Mouse (Mus musculus) 3134 (cell line): Measurements from ENCODE around the gene Tenm2.

Experiments used
- DNase-seq: peaks from one replicate; pipeline ENCODE4 v3.0.0-alpha.2; 2011; ENCODE audit warnings: low spot score; ENCODE audit not compliant: insufficient read length; ENCODE audit errors: extremely low read depth

The Tenm2 gene

GRCm38 (mm10) chr11:36700951-36701350 is 534.8 kb downstream of the Tenm2 start:
- no peak for DNase-seq

- DNase-seq, result no peak
Measured at GRCm38 (mm10) chr11:36700131-36700530, 535.6 kb downstream of the Tenm2 start.

GRCm38 (mm10) chr11:36698268-36698667 is 537.5 kb downstream of the Tenm2 start:
- DNase-seq, result no peak

GRCm38 (mm10) chr11:36697816-36698215 is 537.9 kb downstream of the Tenm2 start:
- no peak for DNase-seq

GRCm38 (mm10) chr11:36697021-36697639 is 538.6 kb downstream of the Tenm2 start:
- no peak for DNase-seq

GRCm38 (mm10) chr11:36694810-36695209 is 541.0 kb downstream of the Tenm2 start:
- no peak for DNase-seq

- no peak for DNase-seq
Measured at GRCm38 (mm10) chr11:36692637-36693036, 543.1 kb downstream of the Tenm2 start.

- DNase-seq, result no peak
Measured at GRCm38 (mm10) chr11:36690826-36691225, 544.9 kb downstream of the Tenm2 start.

GRCm38 (mm10) chr11:36686253-36686652 is 549.5 kb downstream of the Tenm2 start:
- no peak for DNase-seq

- DNase-seq, result no peak
Measured at GRCm38 (mm10) chr11:36679361-36679760, 556.4 kb downstream of the Tenm2 start.

GRCm38 (mm10) chr11:36678542-36678941 is 557.2 kb downstream of the Tenm2 start:
- no peak for DNase-seq

- no peak for DNase-seq
Measured at GRCm38 (mm10) chr11:36678057-36678396, 557.7 kb downstream of the Tenm2 start.

GRCm38 (mm10) chr11:36677321-36678056 is 558.3 kb downstream of the Tenm2 start:
- DNase-seq, result no peak

- DNase-seq, result no peak
Measured at GRCm38 (mm10) chr11:36676446-36677284, 559.1 kb downstream of the Tenm2 start.

- no peak for DNase-seq
Measured at GRCm38 (mm10) chr11:36674902-36675422, 560.8 kb downstream of the Tenm2 start.

- DNase-seq, result no peak
Measured at GRCm38 (mm10) chr11:36674141-36674540, 561.6 kb downstream of the Tenm2 start.

- no peak for DNase-seq
Measured at GRCm38 (mm10) chr11:36671196-36671595, 564.6 kb downstream of the Tenm2 start.

GRCm38 (mm10) chr11:36664026-36664425 is 571.7 kb downstream of the Tenm2 start:
- DNase-seq, result no peak

GRCm38 (mm10) chr11:36663571-36663970 is 572.2 kb downstream of the Tenm2 start:
- no peak for DNase-seq

- no peak for DNase-seq
Measured at GRCm38 (mm10) chr11:36653656-36654323, 582.0 kb downstream of the Tenm2 start.

- DNase-seq, result no peak
Measured at GRCm38 (mm10) chr11:36647179-36647578, 588.6 kb downstream of the Tenm2 start.
